Mouse (Mus musculus): ENCODE data around the gene Ephb1. TPM values are rescaled to one million over a fixed set of nuclear protein-coding genes. Genes with fewer than 3 reads are reported as not detected.

Gene Ephb1
- total and polyA plus RNA-seq, 2 experiments from 2014 or later = 34.9 to 48.6 TPM

GRCm38 (mm10) chr9:101877109-101877987, 477.1 kb downstream of the Ephb1 start:
- H3K36me3 ChIP-seq (ENCODE audit: insufficient read depth) = no peaks in the 10 kb centered on the region
- no peaks in the 10 kb centered on the region for H3K4me1 ChIP-seq (ENCODE audit: insufficient read depth)
- H3K9me3 ChIP-seq (ENCODE audit: low read length) = no peaks in the 10 kb centered on the region
- no peak overlapping the region for H3K4me3 ChIP-seq (ENCODE audit: low read depth, low read length)
- no peaks in the 10 kb centered on the region for H3K27me3 ChIP-seq (ENCODE audit: insufficient read depth, low read length)
- TF ChIP-seq CTCF (IDR thresholded peaks at IDR 0.05; ENCODE audit: low read depth) = no peak
- no peak overlapping the region for H3K9ac ChIP-seq
- ATAC-seq (no peak), DNase-seq (no peak)
- H3K27ac ChIP-seq (ENCODE audit: low read depth, low read length) = no peak overlapping the region
- 82% methylated on average over 11 of the region's 11 CpGs for WGBS
- no peak overlapping the region for H3K4me2 ChIP-seq (ENCODE audit: low read depth)

DNA sequence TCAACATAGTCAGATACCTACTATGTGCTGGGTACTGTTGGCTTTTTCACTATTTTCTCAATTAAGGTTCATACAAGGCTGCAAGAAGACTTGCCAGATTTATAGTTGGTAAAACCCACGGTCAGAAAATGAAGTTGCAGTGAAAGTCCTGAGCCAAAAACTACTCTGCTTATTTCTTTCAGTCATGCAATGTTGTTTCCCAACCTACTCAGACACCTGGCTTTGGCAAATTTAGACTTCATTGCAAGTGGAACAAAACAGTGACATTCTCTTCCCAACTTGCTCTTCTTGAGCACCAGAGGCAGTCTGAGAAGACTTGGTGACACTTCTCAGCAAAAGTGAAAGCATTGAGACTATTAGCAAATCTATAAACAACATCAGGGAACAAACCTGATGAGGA, 479.2 kb downstream of the Ephb1 start:
- WGBS = 89% methylated on average over 1 of the region's 1 CpGs
- DNase-seq (no peak), ATAC-seq (no peak)
- Histone ChIP-seq H3K9ac (no peak overlapping the region), H3K4me2 (ENCODE audit: low read depth) (no peak overlapping the region), H3K4me1 (ENCODE audit: insufficient read depth) (no peaks in the 10 kb centered on the region), H3K4me3 (ENCODE audit: low read depth, low read length) (no peak overlapping the region), H3K27me3 (ENCODE audit: insufficient read depth, low read length) (no peaks in the 10 kb centered on the region), H3K27ac (ENCODE audit: low read depth, low read length) (no peak overlapping the region), H3K36me3 (ENCODE audit: insufficient read depth) (no peaks in the 10 kb centered on the region), H3K9me3 (ENCODE audit: low read length) (no peaks in the 10 kb centered on the region)
- no peak for TF ChIP-seq CTCF (IDR thresholded peaks at IDR 0.05; ENCODE audit: low read depth)

Small RNAs within 50 kb of the gene (microRNA-seq; reads per million reads assigned to microRNA genes)
- 0 to 0.24 reads per million in 2 experiments for gene Mir7243

Other genes starting within 250 kb of the Ephb1 start
- 1.9 and 2.0 TPM in 2 replicates for gene Ky, start 151.1 kb upstream of the Ephb1 start, total RNA-seq (2014; rRNA removed)
- gene Ky, start 151.1 kb upstream of the Ephb1 start, polyA plus RNA-seq (2015; fragmentation: Nextera tagmentation; extraction: Ambion mirVana) = 0.30 and 0.59 TPM in 2 replicates